Comparison of ENCODE assay signal across 8 mouse cellular contexts in the genomic region with DNA sequence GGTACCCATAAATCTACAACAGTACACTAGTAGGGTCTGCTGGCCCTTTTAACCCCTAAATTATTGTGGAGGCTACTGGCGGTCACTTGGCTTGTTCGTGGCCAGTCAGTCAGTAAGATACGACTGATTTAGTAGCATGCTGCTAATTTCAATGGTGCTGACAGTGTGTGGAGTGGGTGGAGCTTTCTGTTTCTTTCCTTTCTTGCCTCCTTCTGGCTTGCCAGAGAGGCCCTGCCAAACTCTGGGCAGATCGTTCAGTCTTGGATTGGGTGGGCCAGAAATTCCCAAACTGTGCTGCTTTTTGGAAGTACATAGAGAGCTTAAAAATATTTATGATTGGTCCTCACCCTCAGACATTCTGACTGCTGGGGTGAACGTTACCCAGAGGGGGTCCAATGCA. TPM values are rescaled to one million over a fixed set of nuclear protein-coding genes. Genes with fewer than 3 reads are reported as not detected.
A peak's percentile ranks its signal among the peaks of the same experiment; 100 is the strongest.
DNase-seq lines count a peak whose midpoint lies in the region; ATAC-seq and TF ChIP-seq lines count a peak whose summit lies in the region.

No protein-coding gene starts in this region.

- no peak for TF ChIP-seq POLR2A in thymus, adult 2 months (IDR thresholded peaks at IDR 0.05; ENCODE audit: control insufficient read depth, extremely low read depth, insufficient read depth, low read length, poor library complexity)

- H3K36me3 ChIP-seq in heart, embryonic 13.5 days = no peaks in the 10 kb centered on the region
- no peaks in the 10 kb centered on the region for H3K36me3 ChIP-seq in embryonic facial prominence, embryonic 10.5 days (replicated peaks)
- no peaks in the 10 kb centered on the region for H3K36me3 ChIP-seq in midbrain, embryonic 12.5 days
- H3K36me3 ChIP-seq in thymus, adult 2 months (ENCODE audit: control insufficient read depth, insufficient read depth, low read length) = no peaks in the 10 kb centered on the region

- ATAC-seq in heart, embryonic 13.5 days (ENCODE audit: extremely low read depth, insufficient number of reproducible peaks, low FRiP score, low TSS enrichment) = no peak
- no peak for ATAC-seq in midbrain, embryonic 12.5 days (ENCODE audit: low FRiP score, low read depth)

- TF ChIP-seq CTCF in thymus, adult 2 months (IDR thresholded peaks at IDR 0.05; ENCODE audit: borderline replicate concordance, control insufficient read depth, extremely low read depth, insufficient read depth, low read length, poor library complexity) = no peak

- H3K27me3 ChIP-seq in heart, embryonic 13.5 days (replicated peaks) = peaks cover 68% of the 10 kb centered on the region
- H3K27me3 ChIP-seq in embryonic facial prominence, embryonic 10.5 days (replicated peaks; ENCODE audit: low read depth, poor library complexity, severe bottlenecking) = peaks cover 97% of the 10 kb centered on the region
- peaks cover 82% of the 10 kb centered on the region for H3K27me3 ChIP-seq in midbrain, embryonic 12.5 days
- H3K27me3 ChIP-seq in thymus, adult 2 months (ENCODE audit: control insufficient read depth, insufficient read depth, low read length) = peaks cover 6% of the 10 kb centered on the region; the same call in 1 of the 2 replicates

- H3K9me3 ChIP-seq in heart, embryonic 13.5 days = no peaks in the 10 kb centered on the region
- no peaks in the 10 kb centered on the region for H3K9me3 ChIP-seq in embryonic facial prominence, embryonic 10.5 days
- H3K9me3 ChIP-seq in midbrain, embryonic 12.5 days = no peaks in the 10 kb centered on the region

- intact Hi-C loops in heart, postnatal 25 days (cut with DNase I) = no loop called here

- DNase-seq in heart, postnatal 25 days (ENCODE audit: low spot score) = no peak
- DNase-seq in embryonic facial prominence, embryonic 10.5 days (ENCODE audit: low spot score) = no peak
- DNase-seq in heart, postnatal 4 days = peak; percentile 23
- DNase-seq in thymus, adult 2 months = no peak
- DNase-seq in embryo, embryonic 9.5 days (ENCODE audit: extremely low spot score) = no peak
- DNase-seq in cerebellum, postnatal 4 days (ENCODE audit: low spot score in 2 of 2) = no peak

- 23% methylated on average over 5 of the region's 5 CpGs for WGBS in heart, embryonic 13.5 days
- WGBS in embryonic facial prominence, embryonic 10.5 days = 41% methylated on average over 5 of the region's 5 CpGs
- WGBS in midbrain, embryonic 12.5 days = 39% methylated on average over 5 of the region's 5 CpGs
- 74% methylated on average over 5 of the region's 5 CpGs for WGBS in thymus, adult 2 months

- H3K4me3 ChIP-seq in heart, embryonic 13.5 days = peak overlapping the region; percentile 51
- peak overlapping the region; percentile 47 for H3K4me3 ChIP-seq in embryonic facial prominence, embryonic 10.5 days
- H3K4me3 ChIP-seq in midbrain, embryonic 12.5 days = 0 out of 2 replicates have a peak overlapping the region, but pooled peaks have one; percentile 14
- no peak overlapping the region for H3K4me3 ChIP-seq in thymus, adult 2 months (ENCODE audit: control insufficient read depth, insufficient read depth, low read length)

- H3K4me1 ChIP-seq in heart, embryonic 13.5 days = peaks cover 64% of the 10 kb centered on the region
- peaks cover 44% of the 10 kb centered on the region for H3K4me1 ChIP-seq in embryonic facial prominence, embryonic 10.5 days
- H3K4me1 ChIP-seq in midbrain, embryonic 12.5 days = peaks cover 32% of the 10 kb centered on the region
- H3K4me1 ChIP-seq in thymus, adult 2 months (replicated peaks; ENCODE audit: control insufficient read depth, insufficient read depth, low read length) = peaks cover 27% of the 10 kb centered on the region

- peak overlapping the region; percentile 82 for H3K9ac ChIP-seq in heart, embryonic 13.5 days
- no peak overlapping the region for H3K9ac ChIP-seq in midbrain, embryonic 12.5 days (replicated peaks)

- H3K4me2 ChIP-seq in heart, embryonic 13.5 days = peak overlapping the region; percentile 71
- peak overlapping the region; percentile 37; the same call in 1 of the 2 replicates for H3K4me2 ChIP-seq in midbrain, embryonic 12.5 days (replicated peaks)

- H3K27ac ChIP-seq in heart, embryonic 13.5 days (replicated peaks) = peak overlapping the region; percentile 88
- no peak overlapping the region for H3K27ac ChIP-seq in embryonic facial prominence, embryonic 10.5 days (replicated peaks)
- no peak overlapping the region for H3K27ac ChIP-seq in midbrain, embryonic 12.5 days (replicated peaks)
- H3K27ac ChIP-seq in thymus, adult 2 months (ENCODE audit: control insufficient read depth, insufficient read depth, low read length) = no peak overlapping the region

RNA-seq across cellular contexts. Expression of a gene that starts 2.5 kb away (rescaled TPM):
- 17.8 and 18.3 TPM in 2 replicates for polyA plus RNA-seq in heart, embryonic 13.5 days (2015; fragmentation: Nextera tagmentation; extraction: Ambion mirVana)
- total RNA-seq in heart, postnatal 25 days (2021) = 10 to 100 TPM; 20.0 to 22.3 TPM
- 5.0 and 7.2 TPM in 2 replicates for polyA plus RNA-seq in embryonic facial prominence, embryonic 10.5 days (2016; fragmentation: Nextera tagmentation; extraction: Ambion mirVana)
- total RNA-seq in heart, postnatal 4 days (2021) = 10 to 100 TPM; 47.0 to 53.6 TPM
- polyA plus RNA-seq in midbrain, embryonic 12.5 days (2016; fragmentation: Nextera tagmentation; extraction: Ambion mirVana) = 5.2 and 5.4 TPM in 2 replicates
- 0.97 and 1.6 TPM in 2 replicates for polyA plus RNA-seq in thymus, adult 2 months (2012; rRNA removed)

RNA-seq across cellular contexts. Expression of a gene that starts 6.3 kb away (rescaled TPM):
- polyA plus RNA-seq in heart, embryonic 13.5 days (2015; fragmentation: Nextera tagmentation; extraction: Ambion mirVana) = 5.0 and 7.1 TPM in 2 replicates
- 1 to 10 TPM; 4.2 to 4.8 TPM for total RNA-seq in heart, postnatal 25 days (2021)
- 11.6 and 11.7 TPM in 2 replicates for polyA plus RNA-seq in embryonic facial prominence, embryonic 10.5 days (2016; fragmentation: Nextera tagmentation; extraction: Ambion mirVana)
- 1 to 10 TPM; 6.3 to 6.5 TPM for total RNA-seq in heart, postnatal 4 days (2021)
- 19.0 and 19.5 TPM in 2 replicates for polyA plus RNA-seq in midbrain, embryonic 12.5 days (2016; fragmentation: Nextera tagmentation; extraction: Ambion mirVana)
- 2.9 and 6.1 TPM in 2 replicates for polyA plus RNA-seq in thymus, adult 2 months (2012; rRNA removed)

RNA-seq across cellular contexts. Expression of a gene that starts 10.6 kb away (rescaled TPM):
- 125 and 137 TPM in 2 replicates for polyA plus RNA-seq in heart, embryonic 13.5 days (2015; fragmentation: Nextera tagmentation; extraction: Ambion mirVana)
- 10 to 100 TPM; 31.4 to 36.7 TPM for total RNA-seq in heart, postnatal 25 days (2021)
- polyA plus RNA-seq in embryonic facial prominence, embryonic 10.5 days (2016; fragmentation: Nextera tagmentation; extraction: Ambion mirVana) = 210 and 215 TPM in 2 replicates
- 10 to 100 TPM; 72.3 to 79.4 TPM for total RNA-seq in heart, postnatal 4 days (2021)
- 210 and 213 TPM in 2 replicates for polyA plus RNA-seq in midbrain, embryonic 12.5 days (2016; fragmentation: Nextera tagmentation; extraction: Ambion mirVana)
- polyA plus RNA-seq in thymus, adult 2 months (2012; rRNA removed) = 150 and 153 TPM in 2 replicates

RNA-seq across cellular contexts. Expression of a gene that starts 12.5 kb away (rescaled TPM):
- polyA plus RNA-seq in heart, embryonic 13.5 days (2015; fragmentation: Nextera tagmentation; extraction: Ambion mirVana) = 9.0 and 9.5 TPM in 2 replicates
- total RNA-seq in heart, postnatal 25 days (2021) = 1 to 10 TPM; 2.1 to 2.3 TPM
- 7.9 and 10.7 TPM in 2 replicates for polyA plus RNA-seq in embryonic facial prominence, embryonic 10.5 days (2016; fragmentation: Nextera tagmentation; extraction: Ambion mirVana)
- total RNA-seq in heart, postnatal 4 days (2021) = 1 to 10 TPM; 2.4 to 2.6 TPM
- 10.5 and 12.4 TPM in 2 replicates for polyA plus RNA-seq in midbrain, embryonic 12.5 days (2016; fragmentation: Nextera tagmentation; extraction: Ambion mirVana)
- polyA plus RNA-seq in thymus, adult 2 months (2012; rRNA removed) = 11.1 and 11.6 TPM in 2 replicates

RNA-seq across cellular contexts. Expression of a gene that starts 12.5 kb away (rescaled TPM):
- 214 and 235 TPM in 2 replicates for polyA plus RNA-seq in heart, embryonic 13.5 days (2015; fragmentation: Nextera tagmentation; extraction: Ambion mirVana)
- 100 to 1,000 TPM in 1 of 2 experiments, 10 to 100 TPM in 1; 87.9 to 103 TPM for total RNA-seq in heart, postnatal 25 days (2021)
- 96.4 and 106 TPM in 2 replicates for polyA plus RNA-seq in embryonic facial prominence, embryonic 10.5 days (2016; fragmentation: Nextera tagmentation; extraction: Ambion mirVana)
- total RNA-seq in heart, postnatal 4 days (2021) = 10 to 100 TPM; 95.8 to 96.1 TPM
- 172 and 188 TPM in 2 replicates for polyA plus RNA-seq in midbrain, embryonic 12.5 days (2016; fragmentation: Nextera tagmentation; extraction: Ambion mirVana)
- 173 and 186 TPM in 2 replicates for polyA plus RNA-seq in thymus, adult 2 months (2012; rRNA removed)
